Mouse (Mus musculus): ENCODE measurements around the gene Gm42906. TPM values are rescaled to one million over a fixed set of nuclear protein-coding genes. Genes with fewer than 3 reads are reported as not detected.

Gm42906 gene
- polyA plus RNA-seq, 1 experiment = not detected

- no peak overlapping the region for H3K9ac ChIP-seq (ENCODE audit: low read depth, poor library complexity, severe bottlenecking)
- TF ChIP-seq CTCF (IDR thresholded peaks at IDR 0.05; ENCODE audit: low read depth, low read length) (no peak), EP300 (IDR thresholded peaks at IDR 0.05; ENCODE audit: insufficient read depth, low read depth, low read length) (no peak), POLR2A (IDR thresholded peaks at IDR 0.05; ENCODE audit: insufficient read depth, low read length) (no peak)
- H3K4me1 ChIP-seq (ENCODE audit: control insufficient read depth, insufficient read depth, low read length) = no peaks in the 10 kb centered on the region
- H3K27ac ChIP-seq (ENCODE audit: insufficient read depth, low read length) = no peak overlapping the region
- H3K27me3 ChIP-seq (ENCODE audit: control insufficient read depth, insufficient read depth, low read length, poor library complexity, severe bottlenecking) = peaks cover 8% of the 10 kb centered on the region; the same call in 1 of the 2 replicates
- H3K9me3 ChIP-seq (replicated peaks; ENCODE audit: control insufficient read depth, insufficient read depth, low read length, poor library complexity, severe bottlenecking) = no peaks in the 10 kb centered on the region
- no peaks in the 10 kb centered on the region for H3K36me3 ChIP-seq (ENCODE audit: control insufficient read depth, insufficient read depth, low read length, poor library complexity, severe bottlenecking)
- H3K4me3 ChIP-seq (ENCODE audit: low read depth, low read length) = no peak overlapping the region
Observed at GRCm38 (mm10) chr5:151192266-151192665, 235.7 kb downstream of the Gm42906 start.

- H3K4me1 ChIP-seq (ENCODE audit: control insufficient read depth, insufficient read depth, low read length) = no peaks in the 10 kb centered on the region
- no peaks in the 10 kb centered on the region for H3K9me3 ChIP-seq (replicated peaks; ENCODE audit: control insufficient read depth, insufficient read depth, low read length, poor library complexity, severe bottlenecking)
- peaks cover 8% of the 10 kb centered on the region; the same call in 1 of the 2 replicates for H3K27me3 ChIP-seq (ENCODE audit: control insufficient read depth, insufficient read depth, low read length, poor library complexity, severe bottlenecking)
- no peak overlapping the region for H3K27ac ChIP-seq (ENCODE audit: insufficient read depth, low read length)
- H3K9ac ChIP-seq (ENCODE audit: low read depth, poor library complexity, severe bottlenecking) = no peak overlapping the region
- H3K4me3 ChIP-seq (ENCODE audit: low read depth, low read length) = no peak overlapping the region
- no peaks in the 10 kb centered on the region for H3K36me3 ChIP-seq (ENCODE audit: control insufficient read depth, insufficient read depth, low read length, poor library complexity, severe bottlenecking)
- TF ChIP-seq EP300 (IDR thresholded peaks at IDR 0.05; ENCODE audit: insufficient read depth, low read depth, low read length) (no peak), CTCF (IDR thresholded peaks at IDR 0.05; ENCODE audit: low read depth, low read length) (no peak), POLR2A (IDR thresholded peaks at IDR 0.05; ENCODE audit: insufficient read depth, low read length) (no peak)
Observed at GRCm38 (mm10) chr5:151190764-151191163, 237.2 kb downstream of the Gm42906 start.

- Histone ChIP-seq H3K27ac (ENCODE audit: insufficient read depth, low read length) (no peak overlapping the region), H3K4me3 (ENCODE audit: low read depth, low read length) (peak overlapping the region; percentile 50), H3K4me1 (ENCODE audit: control insufficient read depth, insufficient read depth, low read length) (no peaks in the 10 kb centered on the region), H3K9ac (ENCODE audit: low read depth, poor library complexity, severe bottlenecking) (peak overlapping the region; percentile 0; the same call in 1 of the 2 replicates), H3K9me3 (replicated peaks; ENCODE audit: control insufficient read depth, insufficient read depth, low read length, poor library complexity, severe bottlenecking) (no peaks in the 10 kb centered on the region), H3K36me3 (ENCODE audit: control insufficient read depth, insufficient read depth, low read length, poor library complexity, severe bottlenecking) (no peaks in the 10 kb centered on the region), H3K27me3 (ENCODE audit: control insufficient read depth, insufficient read depth, low read length, poor library complexity, severe bottlenecking) (peaks cover 8% of the 10 kb centered on the region; the same call in 1 of the 2 replicates)
- TF ChIP-seq EP300 (IDR thresholded peaks at IDR 0.05; ENCODE audit: insufficient read depth, low read depth, low read length) = no peak
Observed at GRCm38 (mm10) chr5:151189789-151190378, 238.1 kb downstream of the Gm42906 start.

- Histone ChIP-seq H3K4me1 (ENCODE audit: control insufficient read depth, insufficient read depth, low read length) (no peaks in the 10 kb centered on the region), H3K9ac (ENCODE audit: low read depth, poor library complexity, severe bottlenecking) (no peak overlapping the region), H3K27me3 (ENCODE audit: control insufficient read depth, insufficient read depth, low read length, poor library complexity, severe bottlenecking) (peaks cover 8% of the 10 kb centered on the region; the same call in 1 of the 2 replicates), H3K4me3 (ENCODE audit: low read depth, low read length) (no peak overlapping the region), H3K36me3 (ENCODE audit: control insufficient read depth, insufficient read depth, low read length, poor library complexity, severe bottlenecking) (no peaks in the 10 kb centered on the region), H3K27ac (ENCODE audit: insufficient read depth, low read length) (no peak overlapping the region), H3K9me3 (replicated peaks; ENCODE audit: control insufficient read depth, insufficient read depth, low read length, poor library complexity, severe bottlenecking) (no peaks in the 10 kb centered on the region)
- TF ChIP-seq CTCF (IDR thresholded peaks at IDR 0.05; ENCODE audit: low read depth, low read length) = no peak
- no peak for TF ChIP-seq POLR2A (IDR thresholded peaks at IDR 0.05; ENCODE audit: insufficient read depth, low read length)
- TF ChIP-seq EP300 (IDR thresholded peaks at IDR 0.05; ENCODE audit: insufficient read depth, low read depth, low read length) = no peak
Observed at GRCm38 (mm10) chr5:151189321-151189720, 238.6 kb downstream of the Gm42906 start.

GRCm38 (mm10) chr5:151188659-151189058, 239.3 kb downstream of the Gm42906 start:
- Histone ChIP-seq H3K36me3 (ENCODE audit: control insufficient read depth, insufficient read depth, low read length, poor library complexity, severe bottlenecking) (no peaks in the 10 kb centered on the region), H3K4me1 (ENCODE audit: control insufficient read depth, insufficient read depth, low read length) (no peaks in the 10 kb centered on the region), H3K27ac (ENCODE audit: insufficient read depth, low read length) (no peak overlapping the region), H3K4me3 (ENCODE audit: low read depth, low read length) (no peak overlapping the region), H3K9me3 (replicated peaks; ENCODE audit: control insufficient read depth, insufficient read depth, low read length, poor library complexity, severe bottlenecking) (no peaks in the 10 kb centered on the region), H3K27me3 (ENCODE audit: control insufficient read depth, insufficient read depth, low read length, poor library complexity, severe bottlenecking) (peaks cover 8% of the 10 kb centered on the region; the same call in 1 of the 2 replicates), H3K9ac (ENCODE audit: low read depth, poor library complexity, severe bottlenecking) (no peak overlapping the region)
- TF ChIP-seq CTCF (IDR thresholded peaks at IDR 0.05; ENCODE audit: low read depth, low read length) (no peak), EP300 (IDR thresholded peaks at IDR 0.05; ENCODE audit: insufficient read depth, low read depth, low read length) (no peak), POLR2A (IDR thresholded peaks at IDR 0.05; ENCODE audit: insufficient read depth, low read length) (no peak)

GRCm38 (mm10) chr5:151187336-151187735, 240.6 kb downstream of the Gm42906 start:
- Histone ChIP-seq H3K27ac (ENCODE audit: insufficient read depth, low read length) (no peak overlapping the region), H3K4me1 (ENCODE audit: control insufficient read depth, insufficient read depth, low read length) (no peaks in the 10 kb centered on the region), H3K9ac (ENCODE audit: low read depth, poor library complexity, severe bottlenecking) (no peak overlapping the region), H3K36me3 (ENCODE audit: control insufficient read depth, insufficient read depth, low read length, poor library complexity, severe bottlenecking) (no peaks in the 10 kb centered on the region), H3K27me3 (ENCODE audit: control insufficient read depth, insufficient read depth, low read length, poor library complexity, severe bottlenecking) (peaks cover 8% of the 10 kb centered on the region; the same call in 1 of the 2 replicates), H3K9me3 (replicated peaks; ENCODE audit: control insufficient read depth, insufficient read depth, low read length, poor library complexity, severe bottlenecking) (no peaks in the 10 kb centered on the region), H3K4me3 (ENCODE audit: low read depth, low read length) (no peak overlapping the region)
- TF ChIP-seq POLR2A (IDR thresholded peaks at IDR 0.05; ENCODE audit: insufficient read depth, low read length) (no peak), EP300 (IDR thresholded peaks at IDR 0.05; ENCODE audit: insufficient read depth, low read depth, low read length) (no peak), CTCF (IDR thresholded peaks at IDR 0.05; ENCODE audit: low read depth, low read length) (no peak)
